Mouse (Mus musculus): ENCODE data around the gene Frmd5. TPM values are rescaled to one million over a fixed set of nuclear protein-coding genes. Genes with fewer than 3 reads are reported as not detected.
"Not testable (repeated sequence)": the region's sequence is repeated elsewhere in the genome, so short reads cannot be mapped to it uniquely, and the experiment has no call there.

Frmd5 gene
- 10 to 100 TPM; 33.5 to 37.9 TPM for total RNA-seq (2021)
- long read RNA-seq, partial matches to known transcripts = 11 of 17 reads
- long read RNA-seq, other reads (novel, unspliced or antisense) = 6 of 17 reads

GRCm38 (mm10) chr2:121806959-121807653, at the start of gene Frmd5:
Gene Frmd5, minus strand, starts transcription at chr2:121807087.
- peak; percentile 94 to 97 for DNase-seq (ENCODE audit: low spot score in 2 of 2)

- DNase-seq (ENCODE audit: low spot score in 2 of 2) = no peak
Measured at GRCm38 (mm10) chr2:121853974-121854373, 47.1 kb upstream of the Frmd5 start.

GRCm38 (mm10) chr2:121852045-121852444, 45.2 kb upstream of the Frmd5 start:
- DNase-seq (ENCODE audit: low spot score in 2 of 2) = no peak

GRCm38 (mm10) chr2:121846050-121846449, 39.2 kb upstream of the Frmd5 start:
- DNase-seq (ENCODE audit: low spot score in 2 of 2) = no peak

- DNase-seq (ENCODE audit: low spot score in 2 of 2) = no peak
Measured at GRCm38 (mm10) chr2:121842249-121842648, 35.4 kb upstream of the Frmd5 start.

- DNase-seq (ENCODE audit: low spot score in 2 of 2) = no peak
Measured at GRCm38 (mm10) chr2:121841453-121841852, 34.6 kb upstream of the Frmd5 start.

- DNase-seq (ENCODE audit: low spot score in 2 of 2) = no peak
Measured at GRCm38 (mm10) chr2:121834926-121835325, 28.0 kb upstream of the Frmd5 start.

- peak; percentile 30 to 72 for DNase-seq (ENCODE audit: low spot score in 2 of 2)
Measured at GRCm38 (mm10) chr2:121832484-121832894, 25.6 kb upstream of the Frmd5 start.

GRCm38 (mm10) chr2:121828411-121828810, 21.5 kb upstream of the Frmd5 start:
- no peak for DNase-seq (ENCODE audit: low spot score in 2 of 2)

- no peak for DNase-seq (ENCODE audit: low spot score in 2 of 2)
Measured at GRCm38 (mm10) chr2:121826189-121826588, 19.3 kb upstream of the Frmd5 start.

- DNase-seq (ENCODE audit: low spot score in 2 of 2) = no peak
Measured at GRCm38 (mm10) chr2:121824653-121825052, 17.8 kb upstream of the Frmd5 start.

GRCm38 (mm10) chr2:121821787-121822186, 14.9 kb upstream of the Frmd5 start:
- no peak for DNase-seq (ENCODE audit: low spot score in 2 of 2)

GRCm38 (mm10) chr2:121810876-121811275, 4.0 kb upstream of the Frmd5 start:
- DNase-seq (ENCODE audit: low spot score in 2 of 2) = not testable (repeated sequence)

- DNase-seq (ENCODE audit: low spot score in 2 of 2) = no peak
Measured at GRCm38 (mm10) chr2:121809126-121809525, 2.2 kb upstream of the Frmd5 start.

GRCm38 (mm10) chr2:121806171-121806943, 530 bp downstream of the Frmd5 start:
- DNase-seq (ENCODE audit: low spot score in 2 of 2) = peak in 1 of 2 experiments; percentile 47

- peak in 1 of 2 experiments; percentile 49 for DNase-seq (ENCODE audit: low spot score in 2 of 2)
Measured at GRCm38 (mm10) chr2:121799051-121799450, 7.8 kb downstream of the Frmd5 start.

GRCm38 (mm10) chr2:121795995-121796394, 10.9 kb downstream of the Frmd5 start:
- no peak for DNase-seq (ENCODE audit: low spot score in 2 of 2)

- DNase-seq (ENCODE audit: low spot score in 2 of 2) = no peak
Measured at GRCm38 (mm10) chr2:121789777-121790176, 17.1 kb downstream of the Frmd5 start.

GRCm38 (mm10) chr2:121788415-121788814, 18.5 kb downstream of the Frmd5 start:
- DNase-seq (ENCODE audit: low spot score in 2 of 2) = no peak

GRCm38 (mm10) chr2:121787767-121788166, 19.1 kb downstream of the Frmd5 start:
- no peak for DNase-seq (ENCODE audit: low spot score in 2 of 2)

- no peak for DNase-seq (ENCODE audit: low spot score in 2 of 2)
Measured at GRCm38 (mm10) chr2:121787271-121787670, 19.6 kb downstream of the Frmd5 start.

GRCm38 (mm10) chr2:121776219-121776618, 30.7 kb downstream of the Frmd5 start:
- DNase-seq (ENCODE audit: low spot score in 2 of 2) = no peak
